Mouse (Mus musculus) midbrain, postnatal 0 days (tissue): ENCODE measurements around the gene Gm20388. TPM values are rescaled to one million over a fixed set of nuclear protein-coding genes. Genes with fewer than 3 reads are reported as not detected.

Experiments
- ATAC-seq: fragments of 200-750 bp; cut with Nextera tagmentation; 2 replicates; pipeline ENCODE4 v1.8.0; 2017; ENCODE audit warnings: moderate number of reproducible peaks, mild to moderate bottlenecking, moderate TSS enrichment, moderate library complexity; ENCODE audit not compliant: low FRiP score
- DNase-seq: peaks from one replicate; pipeline ENCODE4 v3.0.0-alpha.2; 2015; ENCODE audit warnings: low spot score
- H3K27ac ChIP-seq: fragments of 300-500 bp; sonication (generic); 2 replicates; pipeline ENCODE4 v1.5.1; 2014; ENCODE audit warnings: low read depth, mild to moderate bottlenecking, low read length, mixed read lengths
- H3K27me3 ChIP-seq: fragments of 300-500 bp; sonication (generic); 2 replicates; pipeline ENCODE4 v1.6.1; 2014; ENCODE audit warnings: low read length, control low read depth, mixed read lengths; ENCODE audit not compliant: insufficient read depth
- H3K36me3 ChIP-seq: fragments of 300-500 bp; sonication (generic); 2 replicates; pipeline ENCODE4 v1.6.1; 2014; ENCODE audit warnings: low read length, control low read depth, mixed read lengths; ENCODE audit not compliant: insufficient read depth
- H3K4me1 ChIP-seq: fragments of 300-500 bp; sonication (generic); 2 replicates; pipeline ENCODE4 v1.6.1; 2014; ENCODE audit warnings: mild to moderate bottlenecking, control low read depth, antibody characterized with exemption, low read length, mixed read lengths; ENCODE audit not compliant: insufficient read depth
- H3K4me2 ChIP-seq: fragments of 300-500 bp; sonication (generic); 2 replicates; pipeline ENCODE4 v1.6.1; 2014; ENCODE audit warnings: low read depth, mild to moderate bottlenecking, low read length, mixed read lengths; ENCODE audit not compliant: poor library complexity, severe bottlenecking
- H3K4me3 ChIP-seq: fragments of 300-500 bp; sonication (generic); 2 replicates; pipeline ENCODE4 v1.5.1; 2014; ENCODE audit warnings: low read depth, mild to moderate bottlenecking, low read length, moderate library complexity
- H3K9ac ChIP-seq: fragments of 300-500 bp; sonication (generic); replicated peaks from 2 replicates; pipeline ENCODE4 v1.6.1; 2014; ENCODE audit warnings: mild to moderate bottlenecking, low read length, moderate library complexity, mixed read lengths; ENCODE audit not compliant: poor library complexity, severe bottlenecking
- H3K9me3 ChIP-seq: fragments of 300-500 bp; sonication (generic); 2 replicates; pipeline ENCODE4 v1.6.1; 2016; ENCODE audit warnings: low read length, control low read depth
- CTCF ChIP-seq: IDR thresholded peaks from 2 replicates; pipeline ENCODE4 v1.5.1; 2016; ENCODE audit warnings: antibody characterized with exemption, mild to moderate bottlenecking
- WGBS: fragments of 180-500 bp; shearing (Covaris S2); extraction: QIAGEN DNeasy Blood & Tissue Kit; methylation state at CpG from one replicate; pipeline ENCODE4 v1.1.7; 2014; 5-methylcytosine and 5-hydroxymethylcytosine counted together
- polyA plus RNA-seq: library from polyadenylated mRNA; unstranded; fragments of >200 nt; fragmentation: Nextera tagmentation; extraction: Ambion mirVana; gene quantifications from 2 replicates; pipeline ENCODE4 v1.2.1, GENCODE M21; 2015
- total RNA-seq: library from RNA; depleted of rRNA; stranded (reverse); fragments of >200 nt; gene quantifications from 2 replicates; pipeline ENCODE4 v1.2.3, GENCODE M21; 2014

Gene Gm20388
- total and polyA plus RNA-seq, 2 experiments from 2014 or later, result 74.2 TPM; not detected in 1

GRCm38 (mm10) chr8:124077998-124078397, 4167.4 kb downstream of the Gm20388 start:
- TF ChIP-seq CTCF, result peak; percentile 33; the same call in 1 of the 2 replicates
- H3K27me3 ChIP-seq, result no peaks in the 10 kb centered on the region
- no peak overlapping the region for H3K9ac ChIP-seq
- DNase-seq (no peak), ATAC-seq (no peak)
- no peak overlapping the region for H3K4me2 ChIP-seq
- H3K27ac ChIP-seq, result no peak overlapping the region
- no peaks in the 10 kb centered on the region for H3K9me3 ChIP-seq
- no peak overlapping the region for H3K4me3 ChIP-seq
- no peaks in the 10 kb centered on the region for H3K36me3 ChIP-seq
- H3K4me1 ChIP-seq, result no peaks in the 10 kb centered on the region
- 82% methylated on average over 10 of the region's 10 CpGs for WGBS

- Histone ChIP-seq H3K9me3 (no peaks in the 10 kb centered on the region), H3K27ac (no peak overlapping the region), H3K9ac (no peak overlapping the region), H3K36me3 (no peaks in the 10 kb centered on the region), H3K4me1 (no peaks in the 10 kb centered on the region), H3K27me3 (no peaks in the 10 kb centered on the region), H3K4me3 (no peak overlapping the region), H3K4me2 (no peak overlapping the region)
- ATAC-seq (no peak), DNase-seq (no peak)
- 47% methylated on average over 7 of the region's 7 CpGs for WGBS
- TF ChIP-seq CTCF, result no peak
Observed at GRCm38 (mm10) chr8:124078969-124079368, 4168.3 kb downstream of the Gm20388 start.

- Histone ChIP-seq H3K4me1 (no peaks in the 10 kb centered on the region), H3K36me3 (no peaks in the 10 kb centered on the region), H3K4me3 (no peak overlapping the region), H3K27me3 (no peaks in the 10 kb centered on the region), H3K4me2 (no peak overlapping the region), H3K27ac (no peak overlapping the region), H3K9me3 (no peaks in the 10 kb centered on the region), H3K9ac (no peak overlapping the region)
- 81% methylated on average over 21 of the region's 21 CpGs for WGBS
- DNase-seq, result no peak
- no peak for ATAC-seq
- no peak for TF ChIP-seq CTCF
Observed at GRCm38 (mm10) chr8:124080467-124081326, 4170.1 kb downstream of the Gm20388 start.

GRCm38 (mm10) chr8:124082616-124083015, 4172.0 kb downstream of the Gm20388 start:
- Histone ChIP-seq H3K4me1 (no peaks in the 10 kb centered on the region), H3K4me2 (no peak overlapping the region), H3K27ac (no peak overlapping the region), H3K4me3 (no peak overlapping the region), H3K9ac (no peak overlapping the region), H3K36me3 (no peaks in the 10 kb centered on the region), H3K27me3 (no peaks in the 10 kb centered on the region), H3K9me3 (no peaks in the 10 kb centered on the region)
- WGBS, result 89% methylated on average over 8 of the region's 8 CpGs
- ATAC-seq (no peak), DNase-seq (no peak)
- TF ChIP-seq CTCF, result no peak

GRCm38 (mm10) chr8:124083611-124084010, 4173.0 kb downstream of the Gm20388 start:
- DNase-seq (no peak), ATAC-seq (no peak)
- WGBS, result 79% methylated on average over 7 of the region's 7 CpGs
- TF ChIP-seq CTCF, result peak; percentile 40; the same call in 1 of the 2 replicates
- H3K9me3 ChIP-seq, result no peaks in the 10 kb centered on the region
- H3K36me3 ChIP-seq, result no peaks in the 10 kb centered on the region
- no peak overlapping the region for H3K9ac ChIP-seq
- no peak overlapping the region for H3K27ac ChIP-seq
- H3K27me3 ChIP-seq, result no peaks in the 10 kb centered on the region
- H3K4me2 ChIP-seq, result no peak overlapping the region
- no peak overlapping the region for H3K4me3 ChIP-seq
- no peaks in the 10 kb centered on the region for H3K4me1 ChIP-seq

GRCm38 (mm10) chr8:124085668-124086067, 4175.0 kb downstream of the Gm20388 start:
- Histone ChIP-seq H3K27ac (no peak overlapping the region), H3K9me3 (no peaks in the 10 kb centered on the region), H3K4me3 (no peak overlapping the region), H3K4me1 (no peaks in the 10 kb centered on the region), H3K36me3 (no peaks in the 10 kb centered on the region), H3K9ac (no peak overlapping the region), H3K4me2 (no peak overlapping the region), H3K27me3 (no peaks in the 10 kb centered on the region)
- no peak for DNase-seq
- no peak for TF ChIP-seq CTCF
- WGBS, result 76% methylated on average over 4 of the region's 4 CpGs
- no peak for ATAC-seq
